Mouse (Mus musculus) cerebellum, postnatal 25 days (tissue): ENCODE measurements around the gene Polr2f.

Source experiments
- DNase-seq, 2 experiments: peaks; one replicate each; pipeline ENCODE4 v3.0.0; 2021; ENCODE audit warnings: mixed read lengths in 2 of 2

The Polr2f gene

GRCm38 (mm10) chr15:79140866-79141565, at the start of gene Polr2f, which contains the start of gene 1700088E04Rik:
TSS of gene Polr2f (plus strand) at chr15:79141009.
TSS of gene 1700088E04Rik (minus strand) at chr15:79141253.
- DNase-seq, result peak; percentile 94 to 97

DNA sequence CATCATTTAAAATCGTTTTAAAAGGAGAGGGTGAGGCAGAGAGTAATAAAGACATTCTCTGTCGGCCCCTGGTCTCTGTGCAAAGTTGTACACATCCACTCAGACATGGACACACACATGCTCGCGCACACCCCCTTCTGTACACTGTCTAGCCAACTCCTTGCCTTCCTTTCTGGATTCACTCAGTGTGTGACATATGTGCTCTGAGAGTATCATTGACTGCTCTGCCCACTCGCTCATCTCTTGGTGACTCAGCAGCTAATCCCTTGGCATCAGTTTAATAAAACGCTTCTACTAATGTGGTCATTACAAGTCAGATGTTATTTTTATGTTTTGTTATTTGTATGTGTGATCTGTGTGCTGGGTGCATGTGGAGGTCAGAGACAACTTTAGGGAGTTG, 48.5 kb upstream of the Polr2f start:
- no peak for DNase-seq

GRCm38 (mm10) chr15:79093083-79093839, 47.5 kb upstream of the Polr2f start:
- peak; percentile 28 to 54 for DNase-seq

- DNase-seq, result no peak
Measured at GRCm38 (mm10) chr15:79095483-79095882, 45.3 kb upstream of the Polr2f start.

GRCm38 (mm10) chr15:79096556-79096955, 44.3 kb upstream of the Polr2f start:
- no peak for DNase-seq

DNA sequence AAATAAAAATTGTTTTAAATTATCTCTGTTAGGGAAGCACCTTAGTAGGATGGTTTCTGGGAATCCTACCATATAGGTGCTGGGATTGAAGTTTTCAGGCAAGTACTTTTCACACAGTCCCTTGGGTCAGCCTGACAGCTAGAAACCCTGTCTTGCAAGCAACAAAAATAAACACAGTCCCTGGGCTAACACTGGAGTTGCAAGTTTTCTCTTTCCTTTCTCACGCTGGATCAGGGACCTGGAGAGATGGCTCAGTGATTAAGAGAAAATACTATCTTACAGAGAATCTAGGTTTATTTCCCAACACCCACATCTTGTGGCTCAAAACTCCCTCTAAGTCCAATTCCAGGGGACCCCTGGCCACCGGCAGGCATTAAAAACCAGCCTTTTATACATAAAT, 43.7 kb upstream of the Polr2f start:
- DNase-seq, result no peak

DNA sequence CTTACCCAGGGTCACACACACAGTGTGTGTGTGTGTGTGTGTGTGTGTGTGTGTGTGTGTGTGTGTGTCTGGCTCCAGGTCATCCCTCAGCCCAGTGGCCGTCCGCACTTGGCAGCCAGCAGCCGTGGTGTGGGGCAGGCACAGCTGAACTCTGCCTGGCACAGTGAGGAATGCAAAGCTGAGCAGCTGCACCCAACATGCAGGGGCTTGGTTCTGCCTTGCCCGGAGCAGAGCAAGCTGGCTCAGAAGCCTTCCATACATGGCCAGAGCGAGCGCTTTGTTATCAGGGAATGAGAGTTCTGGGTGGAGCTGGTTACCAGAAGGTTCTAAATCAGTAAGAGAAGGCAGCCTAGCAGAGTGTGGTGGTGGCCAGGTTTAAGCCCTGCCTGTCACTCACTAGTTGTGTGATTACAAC, 43.2 kb upstream of the Polr2f start:
- DNase-seq, result peak in 1 of 2 experiments; percentile 43

GRCm38 (mm10) chr15:79098220-79098619, 42.6 kb upstream of the Polr2f start:
- DNase-seq, result no peak

DNA sequence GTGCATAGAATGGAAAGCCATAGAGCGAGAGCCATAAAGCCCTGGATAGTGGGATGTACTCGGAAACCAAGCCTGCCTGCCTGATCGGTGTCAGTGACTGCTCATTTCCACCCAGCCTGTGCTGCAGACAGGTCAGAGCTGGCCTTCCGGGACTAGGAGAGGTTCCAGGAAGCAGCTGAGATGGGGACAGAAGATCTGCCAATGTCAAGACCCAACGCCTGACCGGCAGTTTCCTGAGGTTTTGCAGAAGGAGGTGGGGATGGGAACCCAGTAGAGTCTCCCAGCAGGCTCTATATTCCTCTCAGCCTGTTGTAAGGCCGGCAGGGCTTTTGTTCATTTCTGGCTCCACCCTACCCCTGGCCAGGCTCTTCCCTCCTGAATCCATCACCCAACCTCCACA, 41.9 kb upstream of the Polr2f start:
- no peak for DNase-seq

DNA sequence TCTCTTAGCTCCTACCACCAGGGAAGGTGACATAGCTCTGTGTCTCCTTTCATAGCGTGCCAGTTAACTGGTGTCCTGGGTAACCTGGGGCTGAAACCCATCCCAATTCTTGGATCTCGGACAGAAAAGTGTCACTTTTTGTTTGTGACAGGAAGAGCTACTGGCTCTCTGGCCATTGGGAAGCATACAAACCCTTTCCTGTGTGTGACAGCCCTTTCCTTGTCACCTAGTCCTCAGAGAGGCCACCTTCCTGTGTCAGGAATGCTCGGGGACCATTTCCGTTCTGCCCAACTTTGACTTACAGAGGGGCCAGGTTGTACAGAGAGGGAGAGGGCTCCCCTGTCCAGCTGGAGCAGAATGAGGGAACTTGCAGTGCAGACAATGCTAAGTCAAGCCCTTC, 41.4 kb upstream of the Polr2f start:
- no peak for DNase-seq

DNA sequence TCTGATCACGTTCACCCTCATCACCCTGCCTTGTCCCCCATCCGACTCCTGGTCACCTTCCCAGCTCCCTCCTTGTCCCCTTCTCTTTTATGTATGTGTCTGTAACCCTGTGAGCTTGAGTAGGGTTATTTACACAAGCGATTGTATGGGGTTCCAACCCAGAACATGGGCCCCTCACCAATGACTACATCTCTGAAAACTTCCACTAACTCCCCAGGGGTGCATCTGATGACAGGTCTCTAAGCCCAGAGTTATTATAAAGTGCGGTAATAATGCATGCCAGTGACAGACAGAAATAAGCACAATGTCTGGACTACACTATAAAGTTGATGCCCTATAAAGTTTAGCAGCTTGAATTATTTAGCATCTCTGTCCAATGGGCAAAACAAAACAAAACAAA, 40.4 kb upstream of the Polr2f start:
- no peak for DNase-seq

DNA sequence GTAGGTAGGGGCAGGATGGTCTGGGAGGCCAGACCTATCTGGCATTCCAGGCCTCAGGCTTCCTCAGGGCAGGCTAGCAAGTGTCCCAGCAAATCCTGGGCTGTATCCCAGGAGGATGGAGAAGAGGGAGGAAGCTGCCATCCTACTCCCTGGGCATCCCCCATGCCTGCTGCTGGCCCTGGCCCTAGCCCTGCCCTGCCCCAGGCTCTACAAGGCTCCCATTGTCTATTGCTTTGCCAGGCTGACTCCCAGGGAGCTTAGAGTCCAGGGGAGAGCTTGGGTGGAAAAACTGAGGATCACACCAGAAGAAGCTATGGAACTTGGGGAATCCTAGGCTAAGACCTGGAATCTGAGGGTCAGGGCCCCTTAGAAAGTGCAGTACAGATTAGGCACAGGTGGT, 39.3 kb upstream of the Polr2f start:
- no peak for DNase-seq

GRCm38 (mm10) chr15:79103264-79103663, 37.5 kb upstream of the Polr2f start:
- no peak for DNase-seq

- DNase-seq, result no peak
Measured at GRCm38 (mm10) chr15:79105804-79106203, 35.0 kb upstream of the Polr2f start.

DNA sequence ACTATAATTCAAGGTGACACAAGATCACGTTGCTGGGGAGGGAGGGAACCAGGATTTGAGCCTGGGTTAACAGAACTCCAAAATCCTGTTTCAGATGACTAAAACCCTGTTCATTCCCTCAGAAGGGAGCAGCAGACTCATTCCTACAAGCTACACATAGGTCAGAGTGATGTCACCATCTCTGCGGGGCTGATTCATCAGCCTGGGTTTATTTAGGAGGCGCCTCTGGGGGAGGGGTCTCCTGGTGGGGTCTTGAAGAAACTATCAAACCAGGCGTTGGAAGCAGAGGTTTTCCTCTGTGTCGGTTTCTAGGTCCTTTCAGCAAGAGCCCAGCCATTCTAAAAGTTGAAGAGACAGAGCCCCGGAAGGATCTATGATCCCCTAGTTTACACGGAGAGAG, 32.8 kb upstream of the Polr2f start:
- DNase-seq, result no peak

GRCm38 (mm10) chr15:79108421-79109320, 32.1 kb upstream of the Polr2f start, which contains the start of gene Micall1:
TSS of gene Micall1 (plus strand) at chr15:79108898.
- peak; percentile 88 to 89 for DNase-seq

GRCm38 (mm10) chr15:79109321-79109934, 31.4 kb upstream of the Polr2f start:
- DNase-seq, result no peak

- no peak for DNase-seq
Measured at GRCm38 (mm10) chr15:79110031-79110430, 30.8 kb upstream of the Polr2f start.

GRCm38 (mm10) chr15:79110528-79110927, 30.3 kb upstream of the Polr2f start:
- no peak for DNase-seq

GRCm38 (mm10) chr15:79111774-79112173, 29.0 kb upstream of the Polr2f start:
- DNase-seq, result no peak

GRCm38 (mm10) chr15:79115276-79115675, 25.5 kb upstream of the Polr2f start:
- no peak for DNase-seq

- no peak for DNase-seq
Measured at GRCm38 (mm10) chr15:79119491-79119890, 21.3 kb upstream of the Polr2f start.

- DNase-seq, result no peak
Measured at GRCm38 (mm10) chr15:79122119-79122518, 18.7 kb upstream of the Polr2f start.
